Mouse (Mus musculus) 3T3-L1 (cell line): ENCODE data around the gene Tprn.
"Not testable (repeated sequence)": the region's sequence is repeated elsewhere in the genome, so short reads cannot be mapped to it uniquely, and the experiment has no call there.

Source experiments
- DNase-seq: peaks from one replicate; pipeline ENCODE4 v3.0.0-alpha.2; 2015; ENCODE audit warnings: low read depth, low spot score

Tprn gene

GRCm38 (mm10) chr2:25236614-25237013 lies 25.8 kb upstream of the Tprn start, which contains the start of gene Rnf224:
Gene Rnf224 (minus strand): TSS chr2:25236787.
- DNase-seq, result no peak

- DNase-seq, result no peak
Measured at GRCm38 (mm10) chr2:25237522-25237921, 24.9 kb upstream of the Tprn start.

- peak; percentile 38 for DNase-seq
Measured at GRCm38 (mm10) chr2:25238106-25238505, 24.3 kb upstream of the Tprn start.

GRCm38 (mm10) chr2:25239766-25240165 lies 22.7 kb upstream of the Tprn start:
- no peak for DNase-seq

- DNase-seq, result no peak
Measured at GRCm38 (mm10) chr2:25240310-25240709, 22.1 kb upstream of the Tprn start.

- no peak for DNase-seq
Measured at GRCm38 (mm10) chr2:25240723-25241437, 21.5 kb upstream of the Tprn start.

DNA sequence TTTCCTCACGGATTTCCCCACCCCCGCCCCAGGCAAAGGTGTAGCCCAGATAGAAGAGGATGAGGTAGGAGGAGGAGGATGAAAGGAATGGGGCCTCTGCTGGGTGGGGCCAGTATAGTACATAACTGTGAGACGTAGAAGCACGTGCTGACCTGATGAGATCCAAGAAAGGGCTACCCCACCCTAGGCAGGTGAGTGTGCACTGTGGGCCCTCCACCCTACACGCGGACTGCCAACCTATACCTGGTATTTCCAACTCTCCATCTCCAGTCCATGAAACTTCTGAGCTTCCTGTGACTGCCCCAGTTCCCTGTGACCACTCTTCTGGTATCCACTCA lies 21.0 kb upstream of the Tprn start:
- DNase-seq, result no peak

DNA sequence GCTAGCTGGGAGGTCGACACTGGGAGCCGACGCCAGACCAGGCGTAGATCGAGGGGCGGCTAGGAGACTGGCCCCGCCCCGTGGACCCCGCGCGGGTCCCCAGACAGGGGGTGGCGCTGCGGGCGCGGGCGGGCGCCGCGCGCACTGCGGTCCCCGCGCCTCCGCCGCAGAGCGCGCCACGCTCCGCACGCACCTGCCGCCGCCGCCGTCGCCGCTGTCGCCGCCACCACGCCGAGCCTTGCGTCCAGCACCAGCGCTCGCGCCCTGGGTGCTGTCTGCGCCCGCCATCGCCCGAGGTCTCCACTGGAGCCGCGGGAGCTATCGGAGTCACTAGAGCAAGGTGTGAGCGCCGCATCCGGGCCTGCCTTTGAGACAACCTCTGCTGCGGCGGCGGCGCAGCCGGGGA lies 20.3 kb upstream of the Tprn start, which contains the start of the genes Rnf208 and Cysrt1:
Rnf208 (plus strand) TSS at position 155 of the 406 bp plus-strand sequence.
Cysrt1 (minus strand) TSS at position 352 of the 406 bp plus-strand sequence.
- DNase-seq, result no peak

- DNase-seq, result no peak
Measured at GRCm38 (mm10) chr2:25243342-25243741, 19.1 kb upstream of the Tprn start.

GRCm38 (mm10) chr2:25244144-25244543 lies 18.3 kb upstream of the Tprn start:
- no peak for DNase-seq

- no peak for DNase-seq
Measured at GRCm38 (mm10) chr2:25246183-25247072, 16.0 kb upstream of the Tprn start, which contains the start of gene AL732309.1. Gene AL732309.1 (minus strand): TSS chr2:25246863.

- DNase-seq, result peak; percentile 40
Measured at GRCm38 (mm10) chr2:25252331-25252730, 10.1 kb upstream of the Tprn start.

- peak; percentile 90 for DNase-seq
Measured at GRCm38 (mm10) chr2:25255284-25255779, 7.1 kb upstream of the Tprn start, which contains the start of gene Tmem203. Gene Tmem203 (plus strand): TSS chr2:25255439.

GRCm38 (mm10) chr2:25256443-25257109 lies 5.8 kb upstream of the Tprn start:
- peak; percentile 75 for DNase-seq

- DNase-seq, result not testable (repeated sequence)
Measured at GRCm38 (mm10) chr2:25257250-25257649, 5.2 kb upstream of the Tprn start.

GRCm38 (mm10) chr2:25258887-25259286 lies 3.5 kb upstream of the Tprn start:
- no peak for DNase-seq

DNA sequence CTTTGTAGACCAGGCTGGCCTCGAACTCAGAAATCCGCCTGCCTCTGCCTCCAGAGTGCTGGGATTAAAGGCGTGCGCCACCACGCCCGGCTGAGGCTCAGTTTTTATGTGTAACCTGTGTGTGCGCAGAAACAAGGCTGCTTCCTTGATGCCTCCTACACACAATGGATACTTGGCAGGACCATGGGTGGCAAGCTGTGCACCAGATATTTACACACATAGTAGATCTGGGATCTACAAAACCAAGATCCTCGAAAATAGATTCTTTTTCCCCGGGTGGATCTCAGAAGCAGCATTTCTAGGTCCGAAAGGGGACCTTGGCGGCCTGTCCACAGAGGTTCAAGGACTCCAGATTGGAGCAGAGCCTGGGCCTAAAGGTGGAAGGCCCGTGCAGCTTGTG lies 548 bp upstream of the Tprn start:
- no peak for DNase-seq

DNA sequence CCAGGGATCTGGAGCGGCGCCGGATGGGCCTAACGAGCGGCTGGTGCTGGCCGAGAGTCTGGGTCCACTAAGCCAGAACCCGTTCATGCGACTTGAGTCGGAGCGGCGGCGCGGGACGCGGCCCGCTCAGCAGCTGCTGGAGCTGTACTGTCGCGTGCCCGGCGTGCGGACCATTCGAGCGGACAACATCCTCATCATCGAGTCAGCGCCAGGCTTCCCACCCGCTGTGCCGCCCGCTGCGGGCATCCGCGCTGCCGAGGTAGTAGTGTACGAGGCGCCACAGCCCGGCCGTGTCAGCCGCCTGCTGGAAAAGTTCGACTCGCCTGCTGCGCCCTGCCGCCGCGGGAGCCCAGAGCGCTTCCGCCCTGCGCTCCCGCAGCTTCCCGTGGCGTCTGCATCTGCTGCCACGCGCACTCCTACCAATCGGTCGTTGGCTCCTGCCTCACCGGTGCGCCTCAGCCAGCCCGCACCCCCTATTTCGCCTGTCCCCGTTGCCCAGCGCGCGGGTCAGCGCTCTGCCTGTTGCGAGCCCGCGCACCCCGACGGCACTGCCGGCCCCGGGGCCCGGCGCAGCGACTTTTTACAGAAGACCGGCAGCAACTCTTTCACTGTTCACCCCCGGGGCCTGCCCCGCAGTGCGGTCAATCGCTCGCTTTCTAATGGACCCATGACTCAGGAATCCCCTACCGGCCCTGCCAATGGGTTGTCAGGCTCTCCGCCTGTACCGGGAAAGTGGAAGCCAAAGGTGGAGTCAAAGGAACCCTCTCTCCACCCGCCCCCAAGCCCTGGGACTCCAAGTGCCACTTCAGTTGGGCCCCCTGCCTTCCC lies 591 bp downstream of the Tprn start:
- peak; percentile 53 for DNase-seq

GRCm38 (mm10) chr2:25263623-25264285 lies 1.3 kb downstream of the Tprn start:
- no peak for DNase-seq

DNA sequence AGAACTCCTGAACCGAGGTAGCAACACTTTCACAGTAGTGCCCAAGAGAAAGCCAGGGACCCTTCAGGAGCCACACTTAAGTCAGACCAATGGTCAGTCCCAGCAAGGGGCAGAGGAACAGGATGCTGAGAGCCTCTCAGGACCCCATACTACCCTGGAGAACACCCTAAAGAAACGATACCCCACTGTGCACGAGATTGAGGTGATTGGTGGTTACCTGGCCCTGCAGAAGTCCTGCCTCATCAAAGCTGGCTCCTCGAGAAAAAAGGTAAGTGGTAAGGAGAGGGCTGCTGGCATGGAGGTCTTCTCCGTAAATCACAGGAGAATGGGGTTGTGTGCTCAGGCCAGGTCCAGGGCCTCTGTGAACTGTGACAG lies 1.9 kb downstream of the Tprn start:
- DNase-seq, result no peak
